Mouse (Mus musculus): ENCODE results near the gene Slc39a8. TPM values are rescaled to one million over a fixed set of nuclear protein-coding genes. Genes with fewer than 3 reads are reported as not detected.

Gene Slc39a8
- polyA plus RNA-seq, 1 experiment from 2014 or later: 9.0 TPM

DNA sequence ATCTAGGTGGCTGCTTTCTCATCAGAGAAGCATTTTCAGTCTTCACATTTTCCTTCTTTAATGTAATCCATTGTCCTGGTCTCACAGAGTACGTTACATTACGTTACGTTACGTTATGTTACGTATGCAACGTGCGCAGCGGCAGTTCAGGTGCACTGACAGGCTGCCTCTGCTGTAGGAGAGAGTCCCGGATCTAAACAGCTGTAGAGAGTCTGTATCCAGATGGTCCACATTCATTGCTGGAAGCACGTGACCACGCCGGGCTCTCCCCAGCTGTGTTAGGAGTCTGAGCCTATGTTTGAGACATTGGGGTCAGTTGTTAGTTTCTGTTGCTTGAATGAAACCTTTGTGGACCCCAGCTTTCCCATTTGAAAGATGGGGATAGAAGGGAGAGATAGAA is 15.1 kb downstream of the Slc39a8 start:
- WGBS: 68% methylated on average over 12 of the region's 12 CpGs
- Histone ChIP-seq H3K9ac (ENCODE audit: low read length) (no peak overlapping the region), H3K27me3 (ENCODE audit: control insufficient read depth, insufficient read depth, low read length) (no peaks in the 10 kb centered on the region), H3K9me3 (ENCODE audit: control insufficient read depth, low read length) (no peaks in the 10 kb centered on the region), H3K4me1 (ENCODE audit: control insufficient read depth, insufficient read depth, low read length) (no peaks in the 10 kb centered on the region), H3K27ac (replicated peaks; ENCODE audit: low read depth, low read length) (no peak overlapping the region), H3K4me3 (ENCODE audit: low read depth, low read length) (no peak overlapping the region), H3K36me3 (ENCODE audit: control insufficient read depth, insufficient read depth, low read length) (no peaks in the 10 kb centered on the region), H3K4me2 (ENCODE audit: low read depth, severe bottlenecking) (no peak overlapping the region)
- DNase-seq (ENCODE audit: low spot score) (peak; percentile 41), ATAC-seq (ENCODE audit: insufficient number of reproducible peaks, low FRiP score, low TSS enrichment, low read depth) (peak; percentile 83; the same call in 1 of the 2 replicates)

DNA sequence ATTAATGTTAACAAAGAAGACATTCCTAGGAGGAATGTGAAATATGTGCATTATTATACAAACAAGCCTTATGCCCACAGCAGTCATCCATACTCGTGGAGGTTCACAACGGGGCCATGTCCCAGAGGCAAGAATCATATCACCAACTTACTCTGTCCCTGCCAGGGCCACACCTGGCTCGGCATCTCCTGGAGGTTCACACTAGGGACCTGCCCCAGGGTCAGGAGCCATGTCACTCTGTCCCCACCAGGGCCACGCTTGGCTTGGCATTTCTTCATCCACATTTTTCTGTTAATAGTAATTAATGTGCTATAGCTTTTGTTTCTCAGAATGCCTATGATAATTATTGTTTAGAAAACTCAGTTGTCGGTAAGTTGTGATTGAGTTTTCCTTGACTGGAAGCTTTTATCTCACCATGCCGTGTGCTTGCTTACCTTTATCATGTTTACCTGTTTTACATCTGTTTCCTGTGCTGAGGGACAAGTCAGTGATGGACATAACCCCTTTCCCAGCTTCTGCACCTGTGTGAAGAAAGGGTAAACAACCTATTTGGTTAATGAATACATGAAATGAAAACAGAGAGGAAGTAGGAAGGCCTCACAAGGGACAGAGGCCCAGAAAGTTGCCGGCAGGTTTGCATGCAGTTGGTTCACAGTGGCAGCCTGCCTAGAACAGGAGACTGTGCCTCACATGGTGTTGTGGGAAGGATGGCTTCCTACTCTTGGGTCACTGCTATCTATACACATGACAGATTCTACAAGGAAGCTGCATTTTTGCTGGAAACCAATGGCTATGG is 16.8 kb downstream of the Slc39a8 start:
- H3K4me3 ChIP-seq (ENCODE audit: low read depth, low read length): no peak overlapping the region
- H3K4me2 ChIP-seq (ENCODE audit: low read depth, severe bottlenecking): no peak overlapping the region
- no peaks in the 10 kb centered on the region for H3K27me3 ChIP-seq (ENCODE audit: control insufficient read depth, insufficient read depth, low read length)
- WGBS: 85% methylated on average over 7 of the region's 7 CpGs
- H3K27ac ChIP-seq (replicated peaks; ENCODE audit: low read depth, low read length): no peak overlapping the region
- H3K4me1 ChIP-seq (ENCODE audit: control insufficient read depth, insufficient read depth, low read length): no peaks in the 10 kb centered on the region
- H3K9ac ChIP-seq (ENCODE audit: low read length): no peak overlapping the region
- DNase-seq (ENCODE audit: low spot score): no peak
- ATAC-seq (ENCODE audit: insufficient number of reproducible peaks, low FRiP score, low TSS enrichment, low read depth): no peak
- H3K36me3 ChIP-seq (ENCODE audit: control insufficient read depth, insufficient read depth, low read length): no peaks in the 10 kb centered on the region
- H3K9me3 ChIP-seq (ENCODE audit: control insufficient read depth, low read length): no peaks in the 10 kb centered on the region

DNA sequence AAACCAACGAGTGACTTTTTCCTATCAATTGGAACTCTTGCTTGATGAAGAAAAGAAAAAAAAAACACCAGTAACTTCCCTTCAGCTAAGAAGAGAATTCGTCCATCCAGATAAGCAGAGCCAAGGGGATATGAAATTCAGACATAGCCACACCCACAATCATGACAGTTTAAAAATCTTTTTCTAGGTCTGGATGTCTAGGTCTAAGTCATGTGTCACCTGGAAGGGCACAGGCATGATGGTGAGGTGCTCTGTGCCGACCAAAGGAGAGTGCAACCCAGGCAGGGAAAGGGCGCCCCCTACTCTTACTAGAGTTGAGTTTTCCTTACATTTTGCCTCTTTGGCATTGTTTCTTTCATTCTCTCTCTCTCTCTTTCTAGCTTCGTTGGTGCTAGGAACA is 18.1 kb downstream of the Slc39a8 start:
- Histone ChIP-seq H3K9me3 (ENCODE audit: control insufficient read depth, low read length) (no peaks in the 10 kb centered on the region), H3K4me2 (ENCODE audit: low read depth, severe bottlenecking) (no peak overlapping the region), H3K9ac (ENCODE audit: low read length) (no peak overlapping the region), H3K36me3 (ENCODE audit: control insufficient read depth, insufficient read depth, low read length) (no peaks in the 10 kb centered on the region), H3K27ac (replicated peaks; ENCODE audit: low read depth, low read length) (no peak overlapping the region), H3K4me1 (ENCODE audit: control insufficient read depth, insufficient read depth, low read length) (no peaks in the 10 kb centered on the region), H3K4me3 (ENCODE audit: low read depth, low read length) (no peak overlapping the region), H3K27me3 (ENCODE audit: control insufficient read depth, insufficient read depth, low read length) (no peaks in the 10 kb centered on the region)
- WGBS: 78% methylated on average over 5 of the region's 5 CpGs
- ATAC-seq (ENCODE audit: insufficient number of reproducible peaks, low FRiP score, low TSS enrichment, low read depth) (no peak), DNase-seq (ENCODE audit: low spot score) (no peak)

DNA sequence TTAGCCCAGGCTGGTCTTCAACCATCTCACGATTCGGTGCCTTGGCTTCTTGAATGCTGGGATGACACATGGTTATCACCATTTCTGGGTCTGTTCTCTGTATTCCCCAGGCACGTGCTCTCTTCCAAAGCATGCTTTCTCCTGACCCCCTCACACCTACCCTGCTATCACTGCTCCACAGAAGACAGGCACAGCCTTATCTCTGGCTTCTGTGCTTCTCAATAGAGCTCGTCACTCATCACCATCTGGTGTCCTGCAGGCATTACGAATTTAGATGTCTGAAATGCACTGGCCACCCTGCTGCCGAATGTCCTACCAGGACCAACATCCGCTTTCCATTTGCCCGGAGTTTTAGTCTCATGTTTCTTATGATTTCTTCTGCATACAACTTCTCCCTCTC is 18.6 kb downstream of the Slc39a8 start:
- no peak for ATAC-seq (ENCODE audit: insufficient number of reproducible peaks, low FRiP score, low TSS enrichment, low read depth)
- Histone ChIP-seq H3K36me3 (ENCODE audit: control insufficient read depth, insufficient read depth, low read length) (no peaks in the 10 kb centered on the region), H3K4me2 (ENCODE audit: low read depth, severe bottlenecking) (no peak overlapping the region), H3K27ac (replicated peaks; ENCODE audit: low read depth, low read length) (no peak overlapping the region), H3K4me1 (ENCODE audit: control insufficient read depth, insufficient read depth, low read length) (no peaks in the 10 kb centered on the region), H3K9me3 (ENCODE audit: control insufficient read depth, low read length) (no peaks in the 10 kb centered on the region), H3K9ac (ENCODE audit: low read length) (no peak overlapping the region), H3K4me3 (ENCODE audit: low read depth, low read length) (no peak overlapping the region), H3K27me3 (ENCODE audit: control insufficient read depth, insufficient read depth, low read length) (no peaks in the 10 kb centered on the region)
- WGBS: 79% methylated on average over 8 of the region's 8 CpGs
- no peak for DNase-seq (ENCODE audit: low spot score)

DNA sequence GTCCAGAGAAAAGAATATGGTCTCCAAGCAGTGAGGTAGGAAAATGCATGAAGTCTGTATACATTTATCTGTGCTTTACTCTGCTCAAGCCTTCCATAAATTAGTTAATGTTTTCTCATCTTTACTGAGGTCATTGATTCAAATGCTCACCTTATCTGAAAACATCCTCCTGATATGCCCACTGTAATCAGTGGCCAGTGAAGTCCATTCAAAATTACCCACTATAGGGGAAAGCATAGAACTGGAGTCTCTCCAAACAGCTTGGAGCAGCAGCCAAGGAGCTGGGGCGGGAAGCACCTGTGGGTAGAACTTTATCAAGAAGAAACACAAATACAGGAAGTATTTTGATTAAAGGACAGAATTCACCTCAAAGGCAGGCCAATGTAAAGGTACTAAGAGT is 19.8 kb downstream of the Slc39a8 start:
- ATAC-seq (ENCODE audit: insufficient number of reproducible peaks, low FRiP score, low TSS enrichment, low read depth): no peak
- H3K4me3 ChIP-seq (ENCODE audit: low read depth, low read length): no peak overlapping the region
- H3K27me3 ChIP-seq (ENCODE audit: control insufficient read depth, insufficient read depth, low read length): no peaks in the 10 kb centered on the region
- H3K9me3 ChIP-seq (ENCODE audit: control insufficient read depth, low read length): no peaks in the 10 kb centered on the region
- H3K4me1 ChIP-seq (ENCODE audit: control insufficient read depth, insufficient read depth, low read length): no peaks in the 10 kb centered on the region
- no peak overlapping the region for H3K9ac ChIP-seq (ENCODE audit: low read length)
- 97% methylated on average over 1 of the region's 1 CpGs for WGBS
- DNase-seq (ENCODE audit: low spot score): no peak
- H3K27ac ChIP-seq (replicated peaks; ENCODE audit: low read depth, low read length): no peak overlapping the region
- H3K4me2 ChIP-seq (ENCODE audit: low read depth, severe bottlenecking): no peak overlapping the region
- H3K36me3 ChIP-seq (ENCODE audit: control insufficient read depth, insufficient read depth, low read length): no peaks in the 10 kb centered on the region

DNA sequence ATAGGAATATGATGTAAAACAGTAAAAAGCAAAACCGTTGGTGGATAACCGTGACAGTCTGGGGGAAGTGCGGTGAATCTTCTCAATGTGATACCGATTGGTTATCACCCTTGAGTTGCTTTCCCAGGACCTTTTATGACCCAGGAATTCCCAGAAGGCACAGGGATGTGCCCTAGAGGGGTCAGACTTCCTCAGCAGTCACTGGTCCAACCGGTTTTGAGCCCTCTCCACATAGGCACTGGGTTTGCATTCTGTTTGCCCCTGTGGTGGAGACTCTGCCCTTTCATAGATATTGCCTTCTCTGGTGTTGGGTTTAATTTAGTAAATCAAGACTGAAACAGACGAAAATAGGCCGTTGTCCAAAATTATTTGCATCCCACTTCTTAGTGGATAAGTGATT is 20.8 kb downstream of the Slc39a8 start:
- Histone ChIP-seq H3K27me3 (ENCODE audit: control insufficient read depth, insufficient read depth, low read length) (no peaks in the 10 kb centered on the region), H3K4me2 (ENCODE audit: low read depth, severe bottlenecking) (no peak overlapping the region), H3K4me3 (ENCODE audit: low read depth, low read length) (no peak overlapping the region), H3K36me3 (ENCODE audit: control insufficient read depth, insufficient read depth, low read length) (no peaks in the 10 kb centered on the region), H3K4me1 (ENCODE audit: control insufficient read depth, insufficient read depth, low read length) (no peaks in the 10 kb centered on the region), H3K9ac (ENCODE audit: low read length) (no peak overlapping the region), H3K27ac (replicated peaks; ENCODE audit: low read depth, low read length) (no peak overlapping the region), H3K9me3 (ENCODE audit: control insufficient read depth, low read length) (no peaks in the 10 kb centered on the region)
- WGBS: 66% methylated on average over 7 of the region's 7 CpGs
- ATAC-seq (ENCODE audit: insufficient number of reproducible peaks, low FRiP score, low TSS enrichment, low read depth) (no peak), DNase-seq (ENCODE audit: low spot score) (no peak)

DNA sequence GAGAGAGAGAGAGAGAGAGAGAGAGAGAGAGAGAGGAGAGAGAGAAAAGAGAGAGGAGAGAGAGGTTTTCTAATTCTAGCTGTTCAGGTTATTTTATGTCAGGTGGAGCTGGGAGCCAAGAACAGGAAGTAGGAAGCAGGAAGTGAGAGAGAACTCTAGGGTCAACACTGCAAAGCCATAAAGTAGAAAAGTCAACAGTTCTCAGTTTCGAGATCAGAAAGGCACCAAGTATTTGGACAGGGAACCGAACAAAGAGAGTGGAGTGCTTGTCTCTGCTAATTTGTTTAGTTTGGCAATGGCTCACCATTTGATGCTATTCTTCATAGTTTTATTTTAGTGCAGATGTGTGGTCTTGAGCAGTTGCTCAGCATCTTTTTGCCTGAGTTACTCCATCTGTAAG is 26.5 kb downstream of the Slc39a8 start:
- no peak for ATAC-seq (ENCODE audit: insufficient number of reproducible peaks, low FRiP score, low TSS enrichment, low read depth)
- no peak overlapping the region for H3K4me3 ChIP-seq (ENCODE audit: low read depth, low read length)

DNA sequence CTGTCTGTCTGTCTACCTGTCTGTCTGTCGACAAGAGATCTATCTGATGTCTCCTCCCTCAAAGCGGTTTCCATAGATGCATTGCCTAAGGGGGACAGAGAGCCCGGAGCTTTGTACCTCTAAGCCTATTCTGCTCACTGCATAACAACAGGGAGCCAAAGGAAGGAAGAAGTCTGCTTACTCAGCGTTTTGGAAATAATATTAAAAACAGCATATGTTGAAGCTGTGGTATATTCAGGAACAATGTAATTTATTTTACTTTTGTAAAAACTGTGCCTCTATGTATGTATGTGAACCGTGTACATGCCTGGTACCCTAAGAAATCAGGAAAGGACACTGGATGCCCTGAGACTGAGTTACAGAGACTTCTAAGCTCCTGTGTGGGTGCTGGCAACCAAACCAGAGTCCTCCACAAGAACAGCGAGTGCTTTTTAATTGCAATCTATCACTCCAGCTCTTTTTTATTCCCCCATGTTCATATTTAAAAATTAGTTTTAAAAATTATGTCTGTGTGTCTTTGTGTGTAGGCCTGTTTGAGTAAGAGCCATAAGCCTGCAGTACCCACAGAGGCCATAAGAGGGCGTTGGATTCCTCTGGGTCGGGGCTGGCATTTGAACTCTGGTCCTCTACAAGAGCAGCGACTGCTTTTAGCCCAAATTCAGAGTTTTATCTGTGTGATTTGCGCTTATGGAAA is 28.7 kb downstream of the Slc39a8 start:
- ATAC-seq (ENCODE audit: insufficient number of reproducible peaks, low FRiP score, low TSS enrichment, low read depth) (no peak), DNase-seq (ENCODE audit: low spot score) (no peak)
- Histone ChIP-seq H3K9me3 (ENCODE audit: control insufficient read depth, low read length) (no peaks in the 10 kb centered on the region), H3K27me3 (ENCODE audit: control insufficient read depth, insufficient read depth, low read length) (no peaks in the 10 kb centered on the region), H3K4me3 (ENCODE audit: low read depth, low read length) (no peak overlapping the region), H3K4me2 (ENCODE audit: low read depth, severe bottlenecking) (no peak overlapping the region), H3K27ac (replicated peaks; ENCODE audit: low read depth, low read length) (no peak overlapping the region), H3K9ac (ENCODE audit: low read length) (no peak overlapping the region), H3K4me1 (ENCODE audit: control insufficient read depth, insufficient read depth, low read length) (no peaks in the 10 kb centered on the region), H3K36me3 (ENCODE audit: control insufficient read depth, insufficient read depth, low read length) (no peaks in the 10 kb centered on the region)
- WGBS: 86% methylated on average over 10 of the region's 10 CpGs

More for the DNA sequence above, 26.5 kb downstream of the Slc39a8 start:
- H3K4me2 ChIP-seq (ENCODE audit: low read depth, severe bottlenecking): no peak overlapping the region
- H3K9ac ChIP-seq (ENCODE audit: low read length): no peak overlapping the region
- no peaks in the 10 kb centered on the region for H3K9me3 ChIP-seq (ENCODE audit: control insufficient read depth, low read length)
- H3K4me1 ChIP-seq (ENCODE audit: control insufficient read depth, insufficient read depth, low read length): no peaks in the 10 kb centered on the region
- H3K27ac ChIP-seq (replicated peaks; ENCODE audit: low read depth, low read length): no peak overlapping the region
- no peak for DNase-seq (ENCODE audit: low spot score)
- no peaks in the 10 kb centered on the region for H3K36me3 ChIP-seq (ENCODE audit: control insufficient read depth, insufficient read depth, low read length)
- 78% methylated on average over 2 of the region's 2 CpGs for WGBS
- H3K27me3 ChIP-seq (ENCODE audit: control insufficient read depth, insufficient read depth, low read length): no peaks in the 10 kb centered on the region
